Mouse (Mus musculus): ENCODE results near the gene Fgf22.
"Not testable (repeated sequence)": the region's sequence is repeated elsewhere in the genome, so short reads cannot be mapped to it uniquely, and the experiment has no call there.

The Fgf22 gene

DNA sequence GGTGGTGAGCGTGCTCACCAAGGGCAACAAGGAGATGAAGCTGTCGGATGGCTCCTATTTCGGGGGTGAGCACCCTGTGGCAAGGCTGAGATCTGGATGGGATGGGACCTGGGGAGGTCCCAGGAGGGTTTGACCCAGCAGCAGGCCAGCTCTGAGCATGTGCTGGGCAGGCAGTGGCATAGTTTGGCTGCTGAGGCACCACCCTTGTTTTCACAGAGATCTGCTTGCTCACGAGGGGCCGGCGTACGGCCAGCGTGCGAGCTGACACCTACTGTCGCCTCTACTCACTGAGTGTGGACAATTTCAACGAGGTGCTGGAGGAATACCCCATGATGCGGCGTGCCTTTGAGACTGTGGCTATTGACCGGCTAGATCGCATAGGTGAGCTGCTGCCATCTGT, 21.0 kb upstream of the Fgf22 start:
- DNase-seq = no peak

DNA sequence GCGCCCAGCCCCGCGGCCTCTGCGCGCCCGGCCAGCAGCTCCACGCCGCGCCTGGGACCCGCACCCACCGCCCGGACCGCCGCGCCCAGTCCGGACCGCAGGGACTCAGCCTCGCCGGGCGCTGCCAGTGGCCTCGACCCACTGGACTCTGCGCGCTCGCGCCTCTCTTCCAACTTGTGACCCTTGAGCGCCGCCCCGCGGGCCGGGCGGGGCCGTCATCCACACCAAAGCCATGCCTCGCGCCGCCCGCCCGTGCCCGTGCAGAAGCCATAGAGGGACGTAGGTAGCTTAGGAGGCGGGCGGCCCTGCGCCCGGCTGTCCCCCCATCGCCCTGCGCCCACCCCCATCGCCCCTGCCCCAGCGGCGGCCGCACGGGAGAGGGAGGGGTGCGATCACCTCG, 19.5 kb upstream of the Fgf22 start:
- DNase-seq = no peak

DNA sequence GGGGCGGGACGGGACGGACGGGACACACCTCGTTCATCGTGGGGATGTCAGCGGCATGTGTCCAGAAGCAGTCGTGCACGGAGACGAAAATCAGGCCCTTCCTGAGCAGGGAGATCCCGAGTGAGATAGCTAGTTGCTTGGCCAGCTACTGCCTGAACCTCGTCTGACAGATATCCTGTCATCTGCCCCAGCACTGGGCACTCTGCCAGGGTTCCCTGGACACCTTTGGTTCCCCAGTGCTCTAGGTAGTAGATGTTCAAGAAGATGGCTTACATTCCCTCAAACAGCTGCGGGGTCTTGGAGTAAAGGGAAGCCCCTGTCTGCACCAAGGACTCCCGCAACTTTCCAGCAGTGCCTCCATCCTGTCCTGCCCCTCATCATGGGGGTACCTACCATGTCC, 18.2 kb upstream of the Fgf22 start:
- DNase-seq = no peak

DNA sequence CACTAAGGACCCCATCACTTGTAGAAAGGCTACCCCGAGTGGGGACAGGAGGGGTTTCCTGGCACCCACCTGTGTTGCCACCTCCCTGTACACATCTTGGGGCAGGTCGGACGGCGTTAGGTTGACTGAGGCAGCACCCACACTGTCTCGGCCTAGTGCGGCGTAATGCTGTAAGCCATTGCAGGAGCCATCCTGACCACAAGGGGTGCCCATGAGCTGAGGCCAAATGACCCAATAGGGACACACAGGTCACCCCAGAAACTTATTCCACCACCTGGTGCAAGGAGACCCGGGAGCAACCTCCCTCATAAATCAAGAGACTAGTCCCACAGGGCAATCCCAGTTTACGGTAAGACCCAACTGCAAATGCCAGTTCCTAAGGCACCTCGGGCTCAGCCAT, 16.6 kb upstream of the Fgf22 start:
- DNase-seq = no peak

DNA sequence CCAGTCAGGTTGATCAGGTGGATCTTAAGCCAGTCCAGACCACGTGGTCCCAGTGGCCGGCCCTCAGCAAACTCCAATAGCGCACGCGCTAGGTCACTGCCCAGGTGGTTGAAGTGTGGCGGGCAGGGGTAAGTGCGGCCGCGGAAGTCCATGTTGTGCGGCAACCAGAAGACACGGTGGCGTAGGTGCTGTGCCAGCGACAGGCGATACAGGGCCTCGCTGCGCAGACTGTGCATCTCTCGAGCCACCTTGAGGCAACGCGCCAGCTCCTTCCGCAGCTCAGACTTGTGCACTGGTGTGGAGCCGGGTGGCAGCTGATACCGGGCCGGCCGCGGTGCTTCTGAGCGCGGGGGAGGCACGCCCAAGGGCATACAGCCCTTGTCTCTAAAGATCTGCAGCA, 15.6 kb upstream of the Fgf22 start:
- DNase-seq = no peak

DNA sequence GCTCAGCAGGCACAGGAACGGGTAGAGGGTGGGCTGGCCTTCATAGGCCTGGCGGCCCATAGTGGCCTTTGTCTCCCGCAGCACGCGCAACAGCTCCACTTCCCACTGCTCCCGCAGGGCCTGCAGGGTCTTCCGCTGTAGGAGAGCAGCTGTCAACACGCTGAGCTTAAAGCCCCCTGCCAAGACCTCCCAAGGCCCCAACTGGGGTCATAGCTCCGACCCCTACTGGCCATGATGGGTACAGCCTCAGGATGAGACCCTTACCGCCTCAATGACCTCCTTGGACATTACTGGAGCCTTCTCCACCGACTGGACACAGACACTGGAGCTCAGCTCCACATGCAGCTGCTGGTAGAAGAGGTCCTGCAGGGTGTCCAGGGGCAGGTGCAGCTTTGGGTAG, 14.0 kb upstream of the Fgf22 start:
- DNase-seq = no peak

DNA sequence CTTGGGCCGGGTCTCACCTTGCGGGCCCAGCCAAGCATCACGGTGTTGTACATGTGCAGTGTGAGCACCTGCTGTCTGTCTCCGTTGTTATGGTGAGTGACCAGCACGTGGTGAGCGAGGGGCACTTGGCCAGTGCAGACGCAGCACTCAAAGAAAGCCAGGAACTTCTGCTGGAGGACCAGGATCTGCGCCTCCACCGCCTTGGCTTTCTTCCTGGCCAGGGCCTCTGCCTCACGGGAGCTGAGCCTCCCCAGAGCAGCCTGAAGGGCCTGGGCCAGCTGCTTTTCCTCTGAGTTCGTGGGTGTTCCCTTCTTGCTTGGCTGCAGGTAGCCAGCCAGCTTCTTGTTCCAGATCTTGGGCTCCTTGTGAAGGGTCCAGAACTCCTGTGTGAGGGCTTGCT, 11.7 kb upstream of the Fgf22 start:
- no peak for DNase-seq

DNA sequence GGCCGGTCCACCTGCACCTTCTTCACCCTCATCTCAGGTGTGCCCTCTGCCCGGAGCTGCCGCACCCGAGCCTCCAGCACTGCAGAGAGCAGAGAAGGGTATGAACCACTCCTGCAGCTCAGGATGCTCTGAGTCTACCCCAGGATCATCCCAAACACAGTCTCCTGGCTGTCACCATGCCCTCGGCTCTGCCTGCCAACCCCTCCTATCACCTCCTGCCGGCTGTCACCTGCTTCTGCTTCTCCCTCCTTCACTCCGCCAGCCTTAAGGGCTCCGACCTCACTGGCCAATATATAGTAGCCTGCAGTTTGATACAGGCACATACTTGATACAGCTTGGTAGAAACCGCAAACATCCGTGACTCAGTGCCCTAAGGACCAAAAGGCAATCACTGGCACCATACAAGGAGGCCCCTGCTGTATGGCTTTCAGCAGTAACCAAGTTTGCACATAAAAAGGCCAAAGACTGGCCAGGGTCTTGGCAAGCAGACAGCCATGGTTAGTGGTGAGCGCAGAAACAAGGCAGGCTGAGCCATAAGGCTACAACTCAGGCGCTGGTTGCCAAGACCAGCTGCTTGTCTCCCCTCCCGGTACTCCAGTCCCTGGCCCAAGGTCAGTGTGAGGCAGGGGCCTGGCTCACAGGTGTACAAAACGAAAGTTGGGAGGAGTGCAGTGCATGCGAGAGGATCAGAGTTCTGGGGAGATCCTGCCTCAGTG, 11.1 kb upstream of the Fgf22 start:
- no peak for DNase-seq

DNA sequence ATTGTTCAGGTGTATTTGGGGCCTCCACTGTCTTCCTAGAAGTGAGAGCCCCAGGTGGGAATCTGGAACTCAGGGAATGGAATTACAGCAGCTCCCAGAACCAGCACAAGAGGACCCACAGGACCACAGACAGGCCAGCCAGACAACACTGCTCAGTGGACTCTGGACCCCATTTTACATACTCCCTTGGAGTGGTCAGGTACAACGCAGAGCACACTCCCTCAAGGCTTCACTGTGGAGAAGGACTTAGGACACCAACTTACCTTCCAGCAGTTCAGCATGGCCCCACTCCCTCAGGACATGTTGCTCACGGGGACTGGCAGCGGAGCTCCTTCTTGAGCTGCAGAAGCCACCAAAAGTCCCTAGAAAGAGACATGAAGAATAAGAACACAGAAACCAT, 9.5 kb upstream of the Fgf22 start:
- no peak for DNase-seq

DNA sequence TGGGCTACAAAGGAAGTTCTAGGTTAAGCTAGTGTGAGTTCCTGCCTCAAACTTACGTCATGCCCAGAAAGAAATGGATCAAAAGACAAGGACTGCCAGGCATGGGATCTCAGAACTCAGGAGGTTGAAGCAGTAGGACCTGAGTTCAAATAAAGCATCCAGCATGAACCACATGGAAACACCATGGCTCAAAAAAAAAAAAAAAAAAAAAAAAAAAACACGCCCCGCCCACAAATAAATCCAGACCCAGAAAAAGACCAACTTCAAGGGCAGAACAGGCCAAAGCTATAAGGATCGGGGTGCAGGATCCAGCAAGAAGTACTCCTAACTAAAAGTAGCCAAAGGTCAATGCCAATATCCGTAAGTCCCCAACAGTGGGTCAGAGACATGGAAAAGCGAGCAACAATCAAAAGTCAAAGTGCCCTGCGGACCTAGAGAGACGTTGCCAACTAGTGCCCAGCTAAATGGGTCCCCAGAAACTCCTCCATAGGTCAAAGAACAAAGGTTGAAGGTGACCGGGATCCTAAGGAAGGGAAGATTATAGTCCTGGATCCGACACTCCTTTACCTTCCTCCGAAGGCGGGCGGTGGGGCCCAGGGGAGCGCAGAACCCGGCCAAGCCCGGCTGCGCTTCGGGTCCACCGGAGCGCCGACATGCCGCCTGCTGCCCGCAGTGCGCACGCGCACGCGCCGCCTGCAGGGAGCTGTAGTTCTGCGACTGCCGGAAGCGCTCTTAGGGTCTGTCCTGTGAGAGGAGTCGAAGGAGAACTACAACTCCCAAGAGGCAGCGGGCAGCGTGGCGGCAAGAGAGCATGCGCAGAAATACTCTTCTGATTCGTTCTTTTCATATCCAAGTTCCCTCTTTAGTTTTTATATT, 8.7 kb upstream of the Fgf22 start, which contains the start of gene Polrmt:
Gene Polrmt (minus strand): TSS at position 684 of the 876 bp plus-strand sequence.
- DNase-seq = peak; percentile 94 to 97

DNA sequence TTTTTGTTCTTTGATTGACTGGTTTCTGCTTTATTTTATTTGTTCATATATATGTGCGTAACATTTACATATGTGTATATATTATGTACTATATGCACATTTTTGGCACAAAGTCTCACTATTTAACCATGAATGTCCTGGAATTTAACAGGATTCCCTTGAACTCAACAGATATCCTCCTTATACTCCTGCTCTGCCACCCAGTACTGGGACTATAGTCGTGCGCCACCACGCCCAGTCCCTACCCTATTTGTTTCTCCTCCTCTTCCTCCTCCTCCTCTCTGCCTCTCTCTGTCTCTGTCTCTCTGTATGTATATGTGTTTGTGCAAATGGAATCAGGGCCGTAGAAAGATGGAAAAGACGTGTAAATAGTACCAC, 8.1 kb upstream of the Fgf22 start:
- DNase-seq = no peak

DNA sequence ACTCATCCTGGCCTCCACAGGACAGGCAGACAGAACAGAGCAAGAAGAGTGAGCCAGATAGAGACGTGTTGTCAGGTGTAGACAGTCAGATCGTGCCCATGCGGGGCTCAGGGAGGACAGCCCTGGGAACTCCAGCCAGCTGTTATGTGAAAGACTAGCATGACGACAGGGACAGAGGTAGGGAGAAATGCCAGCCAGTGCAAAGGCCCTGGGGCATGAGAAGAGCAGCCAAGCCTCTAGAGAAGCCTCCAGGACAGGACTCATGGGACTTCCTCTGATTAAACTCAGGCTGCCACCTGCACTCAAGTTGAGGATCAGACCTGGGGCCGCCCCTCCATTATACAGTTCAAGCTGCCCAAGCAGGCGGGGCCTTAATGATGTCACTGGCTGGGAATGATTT, 6.4 kb upstream of the Fgf22 start:
- no peak for DNase-seq

DNA sequence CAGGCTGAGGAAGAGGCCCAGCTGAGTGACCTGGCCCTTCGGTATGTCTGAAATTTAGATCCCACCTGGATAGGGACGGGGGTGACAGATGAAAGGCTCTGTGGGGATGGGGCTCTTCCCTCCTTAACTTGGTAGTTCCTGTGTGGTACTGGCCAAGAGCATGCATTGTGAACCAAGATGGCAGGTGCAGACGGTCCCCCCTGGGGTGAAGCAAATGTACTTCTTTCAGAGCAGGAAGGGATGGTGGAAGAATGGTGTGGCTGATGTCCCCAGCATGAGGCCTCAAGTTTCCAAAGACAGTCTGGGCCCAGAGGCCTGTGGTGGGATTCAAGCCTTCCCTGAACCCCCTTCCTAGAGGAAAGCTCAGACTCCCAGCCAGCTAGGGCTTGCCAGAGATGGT, 978 bp downstream of the Fgf22 start:
- DNase-seq = no peak

DNA sequence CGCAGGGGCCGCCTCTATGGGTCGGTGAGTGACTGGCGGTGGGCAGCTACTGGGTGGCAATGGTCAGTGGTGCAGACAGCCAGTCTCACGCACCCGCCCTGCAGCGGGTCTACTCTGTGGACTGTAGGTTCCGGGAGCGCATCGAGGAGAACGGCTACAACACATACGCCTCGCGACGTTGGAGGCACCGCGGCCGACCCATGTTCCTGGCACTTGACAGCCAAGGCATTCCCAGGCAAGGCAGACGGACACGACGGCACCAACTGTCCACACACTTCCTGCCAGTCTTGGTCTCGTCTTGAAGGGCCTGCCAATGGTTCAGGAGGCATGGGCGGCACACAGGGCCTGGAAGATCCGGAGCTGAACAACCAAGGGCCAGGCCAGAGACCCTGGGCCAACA, 1.8 kb downstream of the Fgf22 start:
- DNase-seq = no peak

DNA sequence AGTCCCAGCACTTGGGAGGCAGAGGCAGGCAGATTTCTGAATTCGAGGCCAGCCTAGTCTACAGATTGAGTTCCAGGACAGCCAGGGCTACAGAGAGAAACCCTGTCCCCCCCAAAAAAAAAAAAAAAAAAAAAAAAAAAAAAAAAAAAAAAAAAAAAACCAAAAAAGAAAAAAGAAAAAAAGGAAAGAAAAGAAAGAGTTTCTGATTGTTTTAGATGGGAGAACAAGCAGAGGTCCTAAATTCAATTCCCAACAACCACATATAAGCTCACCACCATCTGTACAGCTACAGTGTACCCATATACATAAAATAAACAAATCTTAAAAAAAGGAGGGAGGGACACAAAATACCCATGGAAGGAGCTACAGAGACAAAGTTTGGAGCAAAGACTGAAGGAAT, 4.8 kb downstream of the Fgf22 start:
- DNase-seq = not testable (repeated sequence)

DNA sequence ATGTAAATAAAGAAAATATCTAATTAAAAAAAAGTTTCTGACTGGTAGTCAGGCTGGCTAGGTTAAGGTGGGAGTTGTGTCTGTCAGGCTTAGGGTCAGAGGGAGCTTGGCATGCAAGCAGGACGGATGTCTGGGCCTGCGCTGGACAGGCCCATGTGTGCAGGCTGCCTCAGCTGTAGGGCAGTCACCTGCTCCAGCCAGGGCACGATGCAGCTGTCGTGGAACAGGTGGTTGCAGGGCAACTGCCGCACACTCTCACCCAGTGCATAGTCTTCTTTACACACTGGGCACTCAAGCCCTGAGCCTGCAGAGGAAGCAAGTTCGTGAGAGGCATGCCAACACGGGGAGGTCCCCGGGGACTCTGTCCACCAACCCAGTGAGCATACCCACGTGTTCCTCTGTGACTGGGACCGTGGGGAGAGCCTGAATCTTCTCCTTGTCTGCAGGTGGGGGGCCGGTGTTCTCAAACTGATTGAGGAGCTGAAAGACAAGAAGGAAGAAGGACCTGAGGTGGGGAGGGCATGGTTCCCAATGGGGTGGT, 5.8 kb downstream of the Fgf22 start:
- no peak for DNase-seq

DNA sequence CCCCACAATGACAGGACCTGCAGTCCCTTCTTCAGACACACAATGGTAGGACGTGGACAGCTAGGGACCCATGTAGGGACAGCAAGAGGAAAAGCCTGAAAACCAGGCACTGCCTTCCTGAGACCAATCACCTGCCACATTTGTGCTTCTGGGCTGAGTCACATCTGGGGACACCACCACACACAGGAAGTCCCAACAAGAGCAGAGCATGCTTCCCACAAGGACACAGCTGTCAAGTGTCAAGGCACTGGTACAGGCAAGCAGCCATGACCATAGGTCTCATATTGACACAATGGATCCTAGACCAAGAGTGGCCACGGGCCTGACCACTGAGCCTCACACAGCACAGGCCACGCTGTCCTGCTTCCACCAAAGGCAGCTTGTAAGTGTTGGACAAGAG, 8.0 kb downstream of the Fgf22 start:
- DNase-seq = no peak

DNA sequence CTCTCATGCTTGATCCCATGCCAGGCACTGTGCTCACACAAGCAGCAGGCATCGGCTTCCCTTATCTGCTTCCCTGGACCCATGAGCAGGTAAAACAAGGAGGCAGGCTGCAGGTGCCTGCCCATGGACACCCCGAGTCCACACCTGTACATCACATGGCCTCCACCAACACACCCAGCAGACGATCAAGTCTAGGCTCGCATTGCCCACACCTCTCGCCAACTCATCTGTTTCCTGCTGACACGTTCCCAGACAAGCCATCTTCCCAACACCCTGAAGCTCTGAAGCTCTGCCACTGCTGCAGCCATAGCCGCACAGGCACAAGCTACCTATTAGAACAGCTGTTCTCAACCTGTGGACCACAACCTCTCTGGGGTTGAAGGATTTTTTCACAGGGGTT, 9.4 kb downstream of the Fgf22 start:
- DNase-seq = no peak

DNA sequence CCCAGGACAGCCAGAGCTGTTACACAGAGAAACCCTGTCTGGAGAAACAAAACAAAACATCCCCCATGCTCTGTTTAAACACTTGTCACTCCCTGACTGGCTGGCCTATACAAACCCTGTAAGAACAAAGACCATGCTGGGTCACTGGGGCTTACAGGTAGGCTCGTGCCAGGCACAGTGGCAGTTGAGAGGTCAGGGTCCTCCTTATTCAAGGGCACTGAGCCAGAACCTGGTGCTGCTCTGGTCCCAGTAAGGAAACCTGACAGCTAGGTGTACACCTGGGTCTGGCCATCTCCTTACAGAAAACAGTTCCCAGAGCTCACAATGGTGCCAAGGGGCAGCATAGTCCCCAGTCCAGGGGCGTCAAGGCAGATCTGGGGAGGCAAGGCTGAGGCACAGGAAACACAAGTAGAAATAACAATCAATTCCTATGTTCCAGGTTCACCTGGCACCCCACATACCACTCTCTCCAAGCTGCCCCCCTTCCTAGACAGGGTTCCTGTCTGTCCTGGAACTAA, 10.4 kb downstream of the Fgf22 start:
- DNase-seq = no peak

DNA sequence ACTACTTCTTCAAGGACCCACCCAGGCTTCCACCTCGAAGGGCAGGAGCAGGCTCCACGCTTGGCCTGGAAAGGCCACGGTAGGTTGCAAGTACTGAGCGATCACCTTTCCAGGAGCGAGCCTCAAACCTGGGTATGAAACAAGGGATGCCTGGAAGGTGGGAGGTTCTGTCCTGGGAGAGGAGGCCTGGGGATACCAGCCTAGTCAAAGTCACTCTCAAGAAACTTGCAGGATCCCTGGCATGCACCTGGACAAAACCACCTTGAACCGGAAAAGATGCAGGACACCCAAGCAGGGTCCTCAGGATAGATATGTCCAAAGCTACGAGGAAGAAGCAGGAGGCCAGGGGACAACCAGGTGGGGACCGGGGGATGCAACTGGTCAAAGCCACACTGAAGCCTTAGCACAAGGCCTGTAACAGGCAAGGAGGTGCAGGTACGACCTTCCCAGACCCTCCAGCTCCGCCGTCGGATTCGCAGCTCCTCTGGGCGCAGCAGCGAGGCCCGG, 11.2 kb downstream of the Fgf22 start:
- no peak for DNase-seq

DNA sequence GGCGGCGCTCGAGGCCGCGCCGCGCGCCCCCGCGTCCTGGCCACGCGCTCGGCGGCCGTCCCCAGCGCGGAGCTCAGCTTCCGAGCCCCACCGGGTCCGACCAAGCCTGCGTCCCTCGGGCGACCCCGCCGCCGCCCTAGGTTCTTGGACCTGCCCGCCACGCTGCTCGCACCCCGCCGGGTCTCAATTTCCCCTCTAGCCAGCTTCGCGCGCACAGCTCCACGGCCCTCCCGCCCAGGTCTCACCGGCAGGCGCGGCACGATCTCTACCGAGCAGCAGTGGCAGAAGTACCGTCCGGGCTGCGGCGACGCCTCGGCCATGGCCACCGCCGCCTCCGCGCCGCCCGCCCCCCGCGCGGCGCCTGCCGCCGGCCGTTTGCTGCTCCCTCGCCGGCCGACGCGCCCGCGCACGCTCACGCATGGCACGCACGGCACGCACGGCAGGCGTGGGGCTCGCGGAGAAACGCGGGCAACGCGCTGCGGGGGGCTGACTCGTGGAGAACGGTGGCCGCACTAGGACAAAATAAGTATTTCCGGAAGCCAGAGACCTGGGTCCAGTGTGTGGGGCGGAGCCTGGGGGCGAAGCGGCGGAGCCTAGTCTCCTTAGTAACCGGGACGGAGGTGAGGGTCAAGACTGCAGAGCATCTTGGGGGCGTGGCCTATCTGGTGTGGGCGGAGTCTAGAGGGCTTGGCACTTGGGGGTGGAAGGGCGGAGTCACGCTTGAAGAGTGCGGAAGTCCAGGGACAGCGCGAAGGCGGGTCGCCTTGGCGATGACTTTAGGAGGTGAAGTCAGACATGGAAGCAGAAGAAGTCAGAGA, 11.8 kb downstream of the Fgf22 start, which contains the start of gene Rnf126:
Gene Rnf126 (minus strand): TSS at position 445 of the 818 bp plus-strand sequence.
- DNase-seq = peak; percentile 98

DNA sequence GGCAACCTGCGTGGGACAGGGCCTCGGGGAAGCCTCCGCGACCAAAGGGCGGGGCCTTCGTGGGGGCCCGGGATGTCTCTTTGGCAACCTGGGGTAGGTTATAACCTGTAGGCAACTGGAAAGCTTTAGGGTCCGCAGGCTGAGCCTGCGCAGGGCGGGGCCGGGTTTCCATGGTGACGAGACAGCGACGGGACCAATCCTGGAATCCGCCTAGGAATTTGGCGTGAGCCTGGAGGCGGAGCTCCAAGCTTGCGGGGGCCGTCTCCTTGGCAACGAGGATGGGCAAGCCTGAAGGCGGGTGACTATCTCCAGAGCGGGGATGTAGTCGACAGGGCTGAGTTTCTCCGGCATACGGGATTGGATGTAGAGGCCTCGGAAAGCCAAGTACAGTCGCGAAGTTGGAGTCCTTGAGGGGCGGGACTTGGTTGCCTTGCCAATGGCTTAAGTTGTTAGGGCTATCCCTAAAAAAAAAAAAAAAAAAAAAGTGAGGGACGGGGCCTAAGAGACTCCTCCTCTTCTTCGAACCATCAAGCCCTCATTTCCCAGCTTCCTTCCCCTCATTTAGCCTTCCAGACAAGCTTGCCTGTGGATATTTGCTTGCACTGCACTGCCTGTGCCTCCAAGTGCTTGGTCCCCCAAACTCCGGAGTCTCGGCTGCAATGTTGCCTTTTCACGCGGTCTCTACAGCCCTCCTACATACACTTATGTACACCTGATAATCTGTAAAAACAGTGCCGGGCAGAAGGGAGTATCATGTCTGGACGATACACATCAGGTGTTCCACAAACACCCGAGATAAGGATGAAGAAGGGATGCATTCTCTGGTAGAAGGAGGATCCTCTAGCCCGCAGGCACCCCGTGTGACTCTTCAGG, 12.7 kb downstream of the Fgf22 start:
- DNase-seq = peak; percentile 70 to 77
